Mouse (Mus musculus): Measurements from ENCODE around the gene Zfp276. TPM values are rescaled to one million over a fixed set of nuclear protein-coding genes. Genes with fewer than 3 reads are reported as not detected.
"Not testable (repeated sequence)": the region's sequence is repeated elsewhere in the genome, so short reads cannot be mapped to it uniquely, and the experiment has no call there.

The Zfp276 gene
- polyA plus RNA-seq, 1 experiment from 2014 or later = 26.3 TPM

GRCm38 (mm10) chr8:123248596-123248995 is 5.4 kb upstream of the Zfp276 start:
- no peak overlapping the region for H3K9ac ChIP-seq (replicated peaks)
- H3K4me2 ChIP-seq (replicated peaks) = no peak overlapping the region
- H3K4me3 ChIP-seq (replicated peaks) = no peak overlapping the region
- ATAC-seq = no peak
- no peaks in the 10 kb centered on the region for H3K9me3 ChIP-seq
- H3K36me3 ChIP-seq = peaks cover 86% of the 10 kb centered on the region
- H3K27me3 ChIP-seq = no peaks in the 10 kb centered on the region
- peaks cover 11% of the 10 kb centered on the region for H3K4me1 ChIP-seq (replicated peaks)
- 96% methylated on average over 8 of the region's 8 CpGs for WGBS
- no peak overlapping the region for H3K27ac ChIP-seq

GRCm38 (mm10) chr8:123250940-123251339 is 3.1 kb upstream of the Zfp276 start:
- ATAC-seq = no peak
- H3K4me2 ChIP-seq (replicated peaks) = no peak overlapping the region
- peaks cover 24% of the 10 kb centered on the region for H3K4me1 ChIP-seq (replicated peaks)
- H3K27ac ChIP-seq = no peak overlapping the region
- 98% methylated on average over 5 of the region's 5 CpGs for WGBS
- no peaks in the 10 kb centered on the region for H3K9me3 ChIP-seq
- H3K27me3 ChIP-seq = no peaks in the 10 kb centered on the region
- peaks cover 63% of the 10 kb centered on the region for H3K36me3 ChIP-seq
- H3K4me3 ChIP-seq (replicated peaks) = no peak overlapping the region
- H3K9ac ChIP-seq (replicated peaks) = no peak overlapping the region

GRCm38 (mm10) chr8:123252925-123253324 is 1.1 kb upstream of the Zfp276 start:
- H3K4me3 ChIP-seq (replicated peaks) = peak overlapping the region; percentile 99
- no peak overlapping the region for H3K27ac ChIP-seq
- peaks cover 62% of the 10 kb centered on the region for H3K36me3 ChIP-seq
- H3K9ac ChIP-seq (replicated peaks) = peak overlapping the region; percentile 96
- H3K27me3 ChIP-seq = no peaks in the 10 kb centered on the region
- peaks cover 36% of the 10 kb centered on the region for H3K4me1 ChIP-seq (replicated peaks)
- no peak for ATAC-seq
- peak overlapping the region; percentile 99 for H3K4me2 ChIP-seq (replicated peaks)
- 74% methylated on average over 4 of the region's 4 CpGs for WGBS
- H3K9me3 ChIP-seq = no peaks in the 10 kb centered on the region

- Histone ChIP-seq H3K9ac (replicated peaks) (peak overlapping the region; percentile 96), H3K9me3 (no peaks in the 10 kb centered on the region), H3K27me3 (no peaks in the 10 kb centered on the region), H3K4me3 (replicated peaks) (peak overlapping the region; percentile 99), H3K36me3 (peaks cover 62% of the 10 kb centered on the region), H3K27ac (peak overlapping the region; percentile 89), H3K4me2 (replicated peaks) (peak overlapping the region; percentile 99), H3K4me1 (replicated peaks) (peaks cover 36% of the 10 kb centered on the region)
- ATAC-seq = peak; percentile 65
- 1% methylated on average over 40 of the region's 40 CpGs for WGBS
Observed at GRCm38 (mm10) chr8:123253451-123254098, 420 bp upstream of the Zfp276 start.

GRCm38 (mm10) chr8:123255170-123255569 is 1.2 kb downstream of the Zfp276 start:
- Histone ChIP-seq H3K36me3 (peaks cover 62% of the 10 kb centered on the region), H3K4me2 (replicated peaks) (peak overlapping the region; percentile 99), H3K9me3 (no peaks in the 10 kb centered on the region), H3K4me3 (replicated peaks) (peak overlapping the region; percentile 99), H3K9ac (replicated peaks) (peak overlapping the region; percentile 96), H3K27ac (no peak overlapping the region), H3K4me1 (replicated peaks) (peaks cover 36% of the 10 kb centered on the region), H3K27me3 (no peaks in the 10 kb centered on the region)
- no peak for ATAC-seq
- 66% methylated on average over 6 of the region's 6 CpGs for WGBS

- peaks cover 36% of the 10 kb centered on the region for H3K4me1 ChIP-seq (replicated peaks)
- WGBS = 79% methylated on average over 3 of the region's 3 CpGs
- no peak overlapping the region for H3K4me3 ChIP-seq (replicated peaks)
- no peak for ATAC-seq
- H3K27ac ChIP-seq = no peak overlapping the region
- H3K9me3 ChIP-seq = no peaks in the 10 kb centered on the region
- peaks cover 57% of the 10 kb centered on the region for H3K36me3 ChIP-seq
- no peak overlapping the region for H3K9ac ChIP-seq (replicated peaks)
- no peak overlapping the region for H3K4me2 ChIP-seq (replicated peaks)
- no peaks in the 10 kb centered on the region for H3K27me3 ChIP-seq
Observed at GRCm38 (mm10) chr8:123257114-123257513, 3.1 kb downstream of the Zfp276 start.

GRCm38 (mm10) chr8:123257593-123257992 is 3.6 kb downstream of the Zfp276 start:
- not testable (repeated sequence) for H3K4me2 ChIP-seq (replicated peaks); H3K9ac ChIP-seq (replicated peaks); ATAC-seq; H3K4me3 ChIP-seq (replicated peaks); H3K27ac ChIP-seq; H3K27me3 ChIP-seq; H3K9me3 ChIP-seq
- WGBS = 90% methylated on average over 7 of the region's 8 CpGs
- Histone ChIP-seq H3K4me1 (replicated peaks) (peaks cover 33% of the 10 kb centered on the region), H3K36me3 (peaks cover 56% of the 10 kb centered on the region)

- no peaks in the 10 kb centered on the region for H3K27me3 ChIP-seq
- H3K4me2 ChIP-seq (replicated peaks) = no peak overlapping the region
- H3K9ac ChIP-seq (replicated peaks) = no peak overlapping the region
- H3K27ac ChIP-seq = no peak overlapping the region
- H3K36me3 ChIP-seq = peaks cover 74% of the 10 kb centered on the region
- no peak; the same call in 1 of the 2 replicates for ATAC-seq
- 78% methylated on average over 14 of the region's 14 CpGs for whole genome bisulfite sequencing
- H3K4me3 ChIP-seq (replicated peaks) = no peak overlapping the region
- H3K4me1 ChIP-seq (replicated peaks) = no peaks in the 10 kb centered on the region
- H3K9me3 ChIP-seq = no peaks in the 10 kb centered on the region
Observed at GRCm38 (mm10) chr8:123267926-123268656, 14.1 kb downstream of the Zfp276 start.

GRCm38 (mm10) chr8:123271147-123271546 is 17.2 kb downstream of the Zfp276 start:
- Histone ChIP-seq H3K9ac (replicated peaks) (no peak overlapping the region), H3K9me3 (no peaks in the 10 kb centered on the region), H3K36me3 (peaks cover 47% of the 10 kb centered on the region), H3K4me1 (replicated peaks) (no peaks in the 10 kb centered on the region), H3K27me3 (no peaks in the 10 kb centered on the region), H3K27ac (no peak overlapping the region), H3K4me2 (replicated peaks) (no peak overlapping the region), H3K4me3 (replicated peaks) (no peak overlapping the region)
- no peak for ATAC-seq
- WGBS = 95% methylated on average over 10 of the region's 10 CpGs

GRCm38 (mm10) chr8:123271901-123272300 is 17.9 kb downstream of the Zfp276 start:
- Histone ChIP-seq H3K9ac (replicated peaks) (no peak overlapping the region), H3K4me1 (replicated peaks) (no peaks in the 10 kb centered on the region), H3K9me3 (no peaks in the 10 kb centered on the region), H3K4me3 (replicated peaks) (no peak overlapping the region), H3K4me2 (replicated peaks) (no peak overlapping the region), H3K27ac (no peak overlapping the region), H3K36me3 (peaks cover 40% of the 10 kb centered on the region), H3K27me3 (no peaks in the 10 kb centered on the region)
- no peak for ATAC-seq
- WGBS = 77% methylated on average over 4 of the region's 4 CpGs

- H3K27ac ChIP-seq = no peak overlapping the region
- H3K9ac ChIP-seq (replicated peaks) = no peak overlapping the region
- no peaks in the 10 kb centered on the region for H3K27me3 ChIP-seq
- 91% methylated on average over 5 of the region's 5 CpGs for WGBS
- no peak for ATAC-seq
- no peak overlapping the region for H3K4me3 ChIP-seq (replicated peaks)
- no peak overlapping the region for H3K4me2 ChIP-seq (replicated peaks)
- H3K4me1 ChIP-seq (replicated peaks) = no peaks in the 10 kb centered on the region
- no peaks in the 10 kb centered on the region for H3K9me3 ChIP-seq
- peaks cover 20% of the 10 kb centered on the region for H3K36me3 ChIP-seq
Observed at GRCm38 (mm10) chr8:123274447-123274846, 20.5 kb downstream of the Zfp276 start.

- no peak for ATAC-seq
- no peaks in the 10 kb centered on the region for H3K27me3 ChIP-seq
- peaks cover 16% of the 10 kb centered on the region for H3K36me3 ChIP-seq
- H3K4me3 ChIP-seq (replicated peaks) = no peak overlapping the region
- no peak overlapping the region for H3K9ac ChIP-seq (replicated peaks)
- 95% methylated on average over 12 of the region's 12 CpGs for WGBS
- no peak overlapping the region for H3K4me2 ChIP-seq (replicated peaks)
- H3K9me3 ChIP-seq = no peaks in the 10 kb centered on the region
- no peak overlapping the region for H3K27ac ChIP-seq
- no peaks in the 10 kb centered on the region for H3K4me1 ChIP-seq (replicated peaks)
Observed at GRCm38 (mm10) chr8:123275096-123275495, 21.1 kb downstream of the Zfp276 start.
